27 mouse cellular contexts compared by ENCODE assay signal in genomic region chr17:69448679-69449078, GRCm38 (mm10). TPM values are rescaled to one million over a fixed set of nuclear protein-coding genes. Genes with fewer than 3 reads are reported as not detected.
DNase-seq lines count a peak whose midpoint lies in the region; ATAC-seq and TF ChIP-seq lines count a peak whose summit lies in the region.
"Had no signal": no experiment of that assay in that cellular context is flagged by ENCODE, and none has a peak within 500 bp of the region (broad histone marks: within the 10 kb centered on the region; RNA-seq: fewer than 3 reads in every experiment).

No protein-coding gene starts in this region.

- no peak overlapping the region for H3K9ac ChIP-seq in MEL (ENCODE audit: control insufficient read depth, low read depth, low read length, poor library complexity, severe bottlenecking)
- H3K9ac ChIP-seq in heart, adult 2 months (ENCODE audit: low read depth, low read length) = no peak overlapping the region
- no peak overlapping the region for H3K9ac ChIP-seq in lung, postnatal 0 days (replicated peaks; ENCODE audit: low read depth)

- H3K9me3 ChIP-seq in MEL (replicated peaks; ENCODE audit: insufficient read depth, low read length) = no peaks in the 10 kb centered on the region
- no peaks in the 10 kb centered on the region for H3K9me3 ChIP-seq in lung, postnatal 0 days (ENCODE audit: low read length)

- no peak for TF ChIP-seq CTCF in MEL (IDR thresholded peaks at IDR 0.05 in 2 of 3, conservative IDR thresholded peaks at IDR 0.05 in 1 of 3; ENCODE audit: control insufficient read depth in 1 of 3, insufficient read depth in 1 of 3, low read depth in 2 of 3, low read length in 3 of 3, poor library complexity in 1 of 3, severe bottlenecking in 1 of 3)
- TF ChIP-seq CTCF in heart, adult 2 months (IDR thresholded peaks at IDR 0.05) = no peak
- TF ChIP-seq CTCF in lung, postnatal 0 days (IDR thresholded peaks at IDR 0.05) = no peak

- no peaks in the 10 kb centered on the region for H3K79me2 ChIP-seq in MEL (ENCODE audit: control insufficient read depth, insufficient read depth, low read length, poor library complexity)
- H3K79me2 ChIP-seq in heart, adult 2 months (replicated peaks; ENCODE audit: control insufficient read depth, insufficient read depth, low read length) = no peaks in the 10 kb centered on the region

- no peak for TF ChIP-seq EP300 in MEL (IDR thresholded peaks at IDR 0.05; ENCODE audit: low read depth in 1 of 2, low read length in 2 of 2)
- no peak for TF ChIP-seq EP300 in heart, adult 2 months (IDR thresholded peaks at IDR 0.05; ENCODE audit: insufficient read depth, low read depth, low read length)
- no peak for TF ChIP-seq EP300 in lung, postnatal 0 days (IDR thresholded peaks at IDR 0.05)

- ATAC-seq in granulocyte monocyte progenitor cell, adult 5-6 weeks (replicated peaks; ENCODE audit: poor library complexity, severe bottlenecking) = peak; percentile 53
- peak; percentile 68 for ATAC-seq in megakaryocyte progenitor cell, adult 5-6 weeks (replicated peaks; ENCODE audit: poor library complexity)
- no peak for ATAC-seq in lung, postnatal 0 days
- ATAC-seq: activated CD4-positive, CD25-positive, alpha-beta regulatory T cell, adult 4 months; CD4-positive, CD25-positive, alpha-beta regulatory T cell, adult 4 months; Patski had no signal

- no peak overlapping the region for H3K4me2 ChIP-seq in lung, postnatal 0 days (replicated peaks; ENCODE audit: low read depth, low read length)

- DNase-seq in MEL (ENCODE audit: low read depth, low spot score) = peak; percentile 13
- DNase-seq in MEL-GATA-1-ER (ENCODE audit: extremely low read depth, low read depth) = peak; percentile 7
- DNase-seq in left cerebral cortex, postnatal 10 days (ENCODE audit: extremely low spot score in 1 of 2, low spot score in 2 of 2) = no peak
- no peak for DNase-seq in heart, adult 2 months
- DNase-seq in heart, adult 8-10 months (ENCODE audit: low spot score) = no peak
- DNase-seq in lung, postnatal 0 days (ENCODE audit: low spot score) = no peak
- DNase-seq: adrenal gland, adult 2 months; adrenal gland, adult 8-10 months; adrenal gland, postnatal 10 days; adrenal gland, postnatal 14 days; adrenal gland, postnatal 25 days; adrenal gland, postnatal 36 days; B cell, adult 2 months; cerebellum, adult 11 months; cerebellum, adult 11-12 months; cerebellum, adult 18-20 months; cerebellum, adult 2 months had no signal

- no peak overlapping the region for H3K4me3 ChIP-seq in MEL (ENCODE audit: control insufficient read depth in 1 of 2, insufficient read depth in 1 of 2, low read depth in 2 of 2, low read length in 2 of 2)
- no peak overlapping the region for H3K4me3 ChIP-seq in heart, adult 2 months
- no peak overlapping the region for H3K4me3 ChIP-seq in lung, postnatal 0 days (ENCODE audit: low read depth, low read length)

- intact Hi-C loops in left cerebral cortex, postnatal 10 days (cut with DNase I) = no loop called here
- intact Hi-C loops in heart, adult 2 months (cut with DNase I) = no loop called here

- peaks cover 0 to 6% of the 10 kb centered on the region in 2 experiments; a peak in 2 of 4 replicates for H3K36me3 ChIP-seq in MEL (ENCODE audit: control insufficient read depth in 1 of 2, insufficient read depth in 2 of 2, low read length in 2 of 2)
- H3K36me3 ChIP-seq in heart, adult 2 months (ENCODE audit: control insufficient read depth, insufficient read depth, low read length) = no peaks in the 10 kb centered on the region
- no peaks in the 10 kb centered on the region for H3K36me3 ChIP-seq in lung, postnatal 0 days (ENCODE audit: insufficient read depth, low read length)
- H3K36me3 ChIP-seq: G1E had no signal

- no peaks in the 10 kb centered on the region for H3K27me3 ChIP-seq in MEL (ENCODE audit: control insufficient read depth in 1 of 2, insufficient read depth in 2 of 2, low read length in 2 of 2)
- H3K27me3 ChIP-seq in heart, adult 2 months (ENCODE audit: control insufficient read depth, insufficient read depth, low read length) = no peaks in the 10 kb centered on the region
- no peaks in the 10 kb centered on the region for H3K27me3 ChIP-seq in lung, postnatal 0 days (replicated peaks; ENCODE audit: insufficient read depth, low read length)
- H3K27me3 ChIP-seq: CH12.LX had no signal

- TF ChIP-seq RAD21 in MEL (IDR thresholded peaks at IDR 0.05; ENCODE audit: low read depth, low read length) = no peak

- no peak overlapping the region for H3K27ac ChIP-seq in MEL (ENCODE audit: control insufficient read depth, low read depth, low read length)
- H3K27ac ChIP-seq in heart, adult 2 months = no peak overlapping the region
- no peak overlapping the region for H3K27ac ChIP-seq in lung, postnatal 0 days (ENCODE audit: low read length)

- no peak for TF ChIP-seq POLR2A in MEL (IDR thresholded peaks at IDR 0.05; ENCODE audit: control insufficient read depth in 1 of 2, insufficient read depth in 1 of 2, low read depth in 1 of 2, low read length in 2 of 2, poor library complexity in 1 of 2)
- no peak for TF ChIP-seq POLR2A in heart, adult 2 months (IDR thresholded peaks at IDR 0.05; ENCODE audit: insufficient read depth, low read depth, low read length)

- peaks cover 0 to 2% of the 10 kb centered on the region in 2 experiments; a peak in 1 of 4 replicates for H3K4me1 ChIP-seq in MEL (ENCODE audit: control insufficient read depth in 1 of 2, insufficient read depth in 2 of 2, low read length in 2 of 2)
- H3K4me1 ChIP-seq in heart, adult 2 months (ENCODE audit: control insufficient read depth, insufficient read depth, low read length) = no peaks in the 10 kb centered on the region
- H3K4me1 ChIP-seq in lung, postnatal 0 days (ENCODE audit: insufficient read depth, low read depth, low read length) = no peaks in the 10 kb centered on the region

TF ChIP-seq in MEL, 35 proteins besides CTCF, POLR2A, EP300 and RAD21:
- TF ChIP-seq KAT2A (conservative IDR thresholded peaks at IDR 0.05; ENCODE audit: low read depth, low read length) (no peak), GATA1 (IDR thresholded peaks at IDR 0.05; ENCODE audit: low read depth, low read length) (no peak), ZKSCAN1 (IDR thresholded peaks at IDR 0.05; ENCODE audit: low read depth, low read length) (no peak), USF1 (IDR thresholded peaks at IDR 0.05; ENCODE audit: low read depth, low read length) (no peak), CHD2 (IDR thresholded peaks at IDR 0.05; ENCODE audit: low read length) (no peak), ETS1 (IDR thresholded peaks at IDR 0.05; ENCODE audit: low read depth, low read length) (no peak), POLR2AphosphoS5 (IDR thresholded peaks at IDR 0.05; ENCODE audit: borderline replicate concordance, low read depth, low read length) (no peak), GABPA (IDR thresholded peaks at IDR 0.05; ENCODE audit: low read depth, low read length) (no peak), UBTF (IDR thresholded peaks at IDR 0.05; ENCODE audit: borderline replicate concordance, insufficient read depth, low read depth, low read length) (no peak), ZNF384 (IDR thresholded peaks at IDR 0.05; ENCODE audit: low read depth, low read length) (no peak), SIN3A (IDR thresholded peaks at IDR 0.05; ENCODE audit: low read length) (no peak), USF2 (IDR thresholded peaks at IDR 0.05; ENCODE audit: borderline replicate concordance in 1 of 2, insufficient read depth in 1 of 2, low read depth in 1 of 2, low read length in 2 of 2) (no peak), ZC3H11A (IDR thresholded peaks at IDR 0.05; ENCODE audit: low read depth, low read length) (no peak), NELFE (IDR thresholded peaks at IDR 0.05; ENCODE audit: low read depth, low read length) (no peak), ZMIZ1 (IDR thresholded peaks at IDR 0.05; ENCODE audit: low read depth, low read length) (no peak), E2F4 (IDR thresholded peaks at IDR 0.05; ENCODE audit: borderline replicate concordance, low read depth, low read length) (no peak), MYC (IDR thresholded peaks at IDR 0.05; ENCODE audit: low read depth, low read length) (no peak), NRF1 (IDR thresholded peaks at IDR 0.05; ENCODE audit: insufficient read depth, low read depth, low read length, poor library complexity, severe bottlenecking) (no peak), JUND (IDR thresholded peaks at IDR 0.05; ENCODE audit: low read depth, low read length) (no peak), HCFC1 (IDR thresholded peaks at IDR 0.05; ENCODE audit: low read depth, low read length) (no peak)

RNA-seq across cellular contexts. Expression of gene Akain1, which starts 9.6 kb away (rescaled TPM):
- not detected in 2 replicates for total RNA-seq in MEL (2012; rRNA removed)
- not detected for polyA plus RNA-seq in MEL (2012; ENCODE audit: insufficient read depth in 1 of 2, insufficient read length in 2 of 2, low read depth in 1 of 2, low replicate concordance in 2 of 2, missing spikeins in 1 of 2)
- total RNA-seq in granulocyte monocyte progenitor cell, adult 5-6 weeks (2014; fragmentation: Nextera tagmentation) = not detected in 2 replicates
- not detected in 2 replicates for total RNA-seq in granulocyte monocyte progenitor cell, adult 5-6 weeks (2017)
- total RNA-seq in megakaryocyte progenitor cell, adult 5-6 weeks (2015) = 0.07 TPM in 1 of 2 replicates, not detected in the other
- total RNA-seq in megakaryocyte progenitor cell, adult 5-6 weeks (2017) = not detected in 2 replicates
- total RNA-seq in left cerebral cortex, postnatal 10 days (2021) = 1 to 10 TPM in 1 of 2 experiments, under 1 TPM in 1; 0.93 to 1.8 TPM
- total RNA-seq in heart, adult 2 months (2021) = not detected
- 0.12 and 0.18 TPM in 2 replicates for polyA plus RNA-seq in heart, adult 2 months (2012; rRNA removed)
- total RNA-seq in heart, adult 8-10 months (2022) = not detected
- not detected in 2 replicates for polyA plus RNA-seq in lung, postnatal 0 days (2015; fragmentation: Nextera tagmentation; extraction: Ambion mirVana)
- total RNA-seq: adrenal gland, adult 18-20 months; adrenal gland, adult 2 months; adrenal gland, postnatal 10 days; adrenal gland, postnatal 14 days; adrenal gland, postnatal 25 days; adrenal gland, postnatal 36 days; CH12.LX; ES-E14 had no signal
- polyA plus RNA-seq: activated CD4-positive, CD25-positive, alpha-beta regulatory T cell, adult 4 months; adrenal gland, adult 2 months; C2C12; CD4-positive, CD25-positive, alpha-beta regulatory T cell, adult 4 months; G1E; Patski had no signal

Comparison
In these comparisons a context has a peak if more than half of its experiments do, and no peak if none do; other contexts are left out.
1. DNase-seq: peak in MEL (single experiment) and MEL-GATA-1-ER (single experiment); none in left cerebral cortex, postnatal 10 days (0 of 2), heart, adult 2 months (0 of 2), heart, adult 8-10 months (single experiment) and lung, postnatal 0 days (single experiment).